Mouse (Mus musculus) myocyte (in vitro differentiated cells): ENCODE data around the gene Inhbb.

ENCODE experiments used
- CEBPB ChIP-seq: IDR thresholded peaks from 2 replicates; pipeline ENCODE4 v1.6.1; 2011; ENCODE audit warnings: mild to moderate bottlenecking, moderate library complexity; ENCODE audit not compliant: poor library complexity, insufficient read depth, severe bottlenecking
- E2F4 ChIP-seq: IDR thresholded peaks from one replicate; pipeline ENCODE4 v1.6.1; 2011; ENCODE audit warnings: mild to moderate bottlenecking, control low read depth, moderate library complexity; ENCODE audit not compliant: insufficient read depth
- MAX ChIP-seq: IDR thresholded peaks from one replicate; pipeline ENCODE4 v1.6.1; 2011; ENCODE audit warnings: low read depth, mild to moderate bottlenecking, control low read depth
- MYOD1 ChIP-seq, 3 experiments: IDR thresholded peaks; one replicate each; pipeline ENCODE4 v1.6.1; 2011; ENCODE audit warnings: control low read depth in 2 of 3, low read depth in 2 of 3, mild to moderate bottlenecking in 2 of 3, moderate library complexity in 1 of 3; ENCODE audit not compliant: insufficient read length in 2 of 3, control insufficient read depth in 1 of 3
- MYOG ChIP-seq, 3 experiments: IDR thresholded peaks; one replicate each; pipeline ENCODE4 v1.6.1; 2011; ENCODE audit warnings: control low read depth in 2 of 3, low read depth in 2 of 3, mild to moderate bottlenecking in 2 of 3; ENCODE audit not compliant: insufficient read length in 2 of 3, control insufficient read depth in 1 of 3, insufficient read depth in 1 of 3
- POLR2A ChIP-seq: IDR thresholded peaks from one replicate; pipeline ENCODE4 v1.6.1; 2011; ENCODE audit warnings: low read depth, mild to moderate bottlenecking, control low read depth, moderate library complexity; ENCODE audit not compliant: insufficient read length
- POLR2AphosphoS2 ChIP-seq: IDR thresholded peaks from one replicate; pipeline ENCODE4 v1.6.1; 2011; ENCODE audit warnings: low read depth, control low read depth; ENCODE audit not compliant: insufficient read length
- REST ChIP-seq: IDR thresholded peaks from one replicate; pipeline ENCODE4 v1.6.1; 2011; ENCODE audit warnings: mild to moderate bottlenecking, control low read depth, moderate library complexity; ENCODE audit not compliant: insufficient read depth, insufficient read length
- SRF ChIP-seq: IDR thresholded peaks from one replicate; pipeline ENCODE4 v1.6.1; 2011; ENCODE audit warnings: low read depth; ENCODE audit not compliant: control insufficient read depth, insufficient read length
- TCF12 ChIP-seq: IDR thresholded peaks from one replicate; pipeline ENCODE4 v1.6.1; 2011; ENCODE audit warnings: mild to moderate bottlenecking, control low read depth; ENCODE audit not compliant: poor library complexity, insufficient read depth, severe bottlenecking
- TCF3 ChIP-seq: IDR thresholded peaks from one replicate; pipeline ENCODE4 v1.6.1; 2011; ENCODE audit warnings: low read depth, control low read depth; ENCODE audit not compliant: insufficient read length
- USF1 ChIP-seq: IDR thresholded peaks from one replicate; pipeline ENCODE4 v1.6.1; 2011; ENCODE audit warnings: low read depth, mild to moderate bottlenecking, control low read depth, moderate library complexity

- TF ChIP-seq POLR2A = no peak
- no peak for TF ChIP-seq TCF12
- TF ChIP-seq USF1 = no peak
- TF ChIP-seq MAX = no peak
- TF ChIP-seq POLR2AphosphoS2 = no peak
- TF ChIP-seq CEBPB = no peak
- TF ChIP-seq REST = peak; percentile 31
- no peak for TF ChIP-seq E2F4
- no peak for TF ChIP-seq SRF
- TF ChIP-seq TCF3 = no peak
- TF ChIP-seq MYOG (IDR thresholded peaks at IDR 0.05; ENCODE audit: control insufficient read depth in 1 of 3, insufficient read depth in 1 of 3, insufficient read length in 2 of 3, low read depth in 2 of 3) = no peak
- TF ChIP-seq MYOD1 (IDR thresholded peaks at IDR 0.05; ENCODE audit: control insufficient read depth in 1 of 3, insufficient read length in 2 of 3, low read depth in 2 of 3) = no peak
These were observed 4.5 kb downstream of the Inhbb start for GRCm38 (mm10) chr1:119417542-119417941.
